Mouse (Mus musculus): ENCODE measurements around the gene Dnah14.

DNA sequence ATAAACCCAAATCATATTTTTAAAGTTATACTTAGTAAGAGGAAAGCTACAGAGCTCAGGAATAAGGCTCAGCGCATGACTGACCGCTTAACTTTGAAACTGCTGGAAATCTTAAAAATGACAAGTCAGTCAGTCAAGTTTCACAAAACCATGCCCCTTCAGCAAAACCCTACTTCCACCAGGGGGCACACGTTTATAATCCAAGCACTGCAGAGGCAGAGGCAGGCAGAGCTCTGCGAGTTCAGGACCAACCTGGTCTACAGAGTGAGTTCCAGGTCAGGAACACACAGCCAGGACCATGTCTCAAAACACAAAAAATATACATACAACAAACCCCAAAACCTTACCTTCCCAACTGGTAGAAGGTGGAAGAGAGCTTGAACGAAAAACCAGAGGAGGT, 252.0 kb downstream of the Dnah14 start:
- TF ChIP-seq CTCF (conservative IDR thresholded peaks at IDR 0.05; ENCODE audit: low read length) (peak; percentile 39), NANOG (IDR thresholded peaks at IDR 0.05; ENCODE audit: borderline replicate concordance, low read length) (no peak), POU5F1 (IDR thresholded peaks at IDR 0.05; ENCODE audit: borderline replicate concordance, low read length) (no peak)

Measured in E14TG2a.4 (cell line).